Mouse (Mus musculus) midbrain, postnatal 0 days (tissue): ENCODE results near the gene Gcnt2. TPM values are rescaled to one million over a fixed set of nuclear protein-coding genes. Genes with fewer than 3 reads are reported as not detected.
A peak's percentile ranks its signal among the peaks of the same experiment; 100 is the strongest.

Source experiments
- ATAC-seq: fragments of 200-750 bp; cut with Nextera tagmentation; 2 replicates; pipeline ENCODE4 v1.8.0; 2017; ENCODE audit warnings: moderate number of reproducible peaks, mild to moderate bottlenecking, moderate TSS enrichment, moderate library complexity; ENCODE audit not compliant: low FRiP score
- DNase-seq: peaks from one replicate; pipeline ENCODE4 v3.0.0-alpha.2; 2015; ENCODE audit warnings: low spot score
- H3K27ac ChIP-seq: fragments of 300-500 bp; sonication (generic); 2 replicates; pipeline ENCODE4 v1.5.1; 2014; ENCODE audit warnings: low read depth, mild to moderate bottlenecking, low read length, mixed read lengths
- H3K27me3 ChIP-seq: fragments of 300-500 bp; sonication (generic); 2 replicates; pipeline ENCODE4 v1.6.1; 2014; ENCODE audit warnings: low read length, control low read depth, mixed read lengths; ENCODE audit not compliant: insufficient read depth
- H3K36me3 ChIP-seq: fragments of 300-500 bp; sonication (generic); 2 replicates; pipeline ENCODE4 v1.6.1; 2014; ENCODE audit warnings: low read length, control low read depth, mixed read lengths; ENCODE audit not compliant: insufficient read depth
- H3K4me1 ChIP-seq: fragments of 300-500 bp; sonication (generic); 2 replicates; pipeline ENCODE4 v1.6.1; 2014; ENCODE audit warnings: mild to moderate bottlenecking, control low read depth, antibody characterized with exemption, low read length, mixed read lengths; ENCODE audit not compliant: insufficient read depth
- H3K4me2 ChIP-seq: fragments of 300-500 bp; sonication (generic); 2 replicates; pipeline ENCODE4 v1.6.1; 2014; ENCODE audit warnings: low read depth, mild to moderate bottlenecking, low read length, mixed read lengths; ENCODE audit not compliant: poor library complexity, severe bottlenecking
- H3K4me3 ChIP-seq: fragments of 300-500 bp; sonication (generic); 2 replicates; pipeline ENCODE4 v1.5.1; 2014; ENCODE audit warnings: low read depth, mild to moderate bottlenecking, low read length, moderate library complexity
- H3K9ac ChIP-seq: fragments of 300-500 bp; sonication (generic); replicated peaks from 2 replicates; pipeline ENCODE4 v1.6.1; 2014; ENCODE audit warnings: mild to moderate bottlenecking, low read length, moderate library complexity, mixed read lengths; ENCODE audit not compliant: poor library complexity, severe bottlenecking
- H3K9me3 ChIP-seq: fragments of 300-500 bp; sonication (generic); 2 replicates; pipeline ENCODE4 v1.6.1; 2016; ENCODE audit warnings: low read length, control low read depth
- CTCF ChIP-seq: IDR thresholded peaks from 2 replicates; pipeline ENCODE4 v1.5.1; 2016; ENCODE audit warnings: antibody characterized with exemption, mild to moderate bottlenecking
- WGBS: fragments of 180-500 bp; shearing (Covaris S2); extraction: QIAGEN DNeasy Blood & Tissue Kit; methylation state at CpG from one replicate; pipeline ENCODE4 v1.1.7; 2014; 5-methylcytosine and 5-hydroxymethylcytosine counted together
- polyA plus RNA-seq: library from polyadenylated mRNA; unstranded; fragments of >200 nt; fragmentation: Nextera tagmentation; extraction: Ambion mirVana; gene quantifications from 2 replicates; pipeline ENCODE4 v1.2.1, GENCODE M21; 2015
- total RNA-seq: library from RNA; depleted of rRNA; stranded (reverse); fragments of >200 nt; gene quantifications from 2 replicates; pipeline ENCODE4 v1.2.3, GENCODE M21; 2014

Gene Gcnt2
- total and polyA plus RNA-seq, 2 experiments from 2014 or later = 2.4 to 10.2 TPM

GRCm38 (mm10) chr13:40913395-40914018 is 54.0 kb downstream of the Gcnt2 start:
- no peak overlapping the region for H3K9ac ChIP-seq
- no peak overlapping the region for H3K27ac ChIP-seq
- no peak for DNase-seq
- 94% methylated on average over 14 of the region's 14 CpGs for WGBS
- no peaks in the 10 kb centered on the region for H3K27me3 ChIP-seq
- ATAC-seq = no peak
- no peak overlapping the region for H3K4me2 ChIP-seq
- no peaks in the 10 kb centered on the region for H3K9me3 ChIP-seq
- TF ChIP-seq CTCF = no peak
- H3K4me3 ChIP-seq = no peak overlapping the region
- no peaks in the 10 kb centered on the region for H3K36me3 ChIP-seq
- no peaks in the 10 kb centered on the region for H3K4me1 ChIP-seq

- H3K27me3 ChIP-seq = no peaks in the 10 kb centered on the region
- no peak overlapping the region for H3K4me3 ChIP-seq
- peak; percentile 39 for DNase-seq
- TF ChIP-seq CTCF = no peak
- H3K9me3 ChIP-seq = no peaks in the 10 kb centered on the region
- 77% methylated on average over 4 of the region's 4 CpGs for WGBS
- H3K4me1 ChIP-seq = no peaks in the 10 kb centered on the region
- no peak overlapping the region for H3K27ac ChIP-seq
- H3K9ac ChIP-seq = no peak overlapping the region
- no peaks in the 10 kb centered on the region for H3K36me3 ChIP-seq
- no peak overlapping the region for H3K4me2 ChIP-seq
- ATAC-seq = 0 out of 2 replicates have a peak, but pooled peaks have one; percentile 28
Measured at GRCm38 (mm10) chr13:40914053-40914585, 54.6 kb downstream of the Gcnt2 start.

GRCm38 (mm10) chr13:40916321-40917160 is 57.0 kb downstream of the Gcnt2 start:
- Histone ChIP-seq H3K9ac (no peak overlapping the region), H3K27me3 (no peaks in the 10 kb centered on the region), H3K9me3 (no peaks in the 10 kb centered on the region), H3K4me1 (no peaks in the 10 kb centered on the region), H3K4me3 (peak overlapping the region; percentile 51), H3K36me3 (no peaks in the 10 kb centered on the region), H3K27ac (no peak overlapping the region), H3K4me2 (peak overlapping the region; percentile 95)
- 10% methylated on average over 21 of the region's 21 CpGs for WGBS
- DNase-seq = no peak
- no peak for TF ChIP-seq CTCF
- no peak for ATAC-seq

- under 1% methylated on average over 38 of the region's 38 CpGs for WGBS
- Histone ChIP-seq H3K9me3 (no peaks in the 10 kb centered on the region), H3K9ac (peak overlapping the region; percentile 48), H3K27me3 (no peaks in the 10 kb centered on the region), H3K4me2 (peak overlapping the region; percentile 95), H3K4me1 (no peaks in the 10 kb centered on the region), H3K4me3 (peak overlapping the region; percentile 51), H3K36me3 (no peaks in the 10 kb centered on the region), H3K27ac (no peak overlapping the region)
- no peak for TF ChIP-seq CTCF
- DNase-seq (peak; percentile 47), ATAC-seq (peak; percentile 59)
Measured at GRCm38 (mm10) chr13:40917161-40918091, 57.9 kb downstream of the Gcnt2 start.

GRCm38 (mm10) chr13:40921326-40922059 is 61.9 kb downstream of the Gcnt2 start:
- H3K4me3 ChIP-seq = no peak overlapping the region
- no peaks in the 10 kb centered on the region for H3K36me3 ChIP-seq
- WGBS = 74% methylated on average over 8 of the region's 8 CpGs
- H3K4me1 ChIP-seq = no peaks in the 10 kb centered on the region
- no peak overlapping the region for H3K9ac ChIP-seq
- DNase-seq (no peak), ATAC-seq (no peak)
- H3K4me2 ChIP-seq = no peak overlapping the region
- no peaks in the 10 kb centered on the region for H3K9me3 ChIP-seq
- H3K27me3 ChIP-seq = no peaks in the 10 kb centered on the region
- H3K27ac ChIP-seq = no peak overlapping the region
- no peak for TF ChIP-seq CTCF
